Mouse (Mus musculus) bone marrow, adult 2 months (tissue): ENCODE measurements around the gene Fktn.

Source experiments
- CTCF ChIP-seq: fragments of 200-500 bp; IDR thresholded peaks from 2 replicates; pipeline ENCODE4 v1.5.1; 2011; ENCODE audit warnings: low read length, control low read depth; ENCODE audit not compliant: control insufficient read depth, insufficient read depth
- POLR2A ChIP-seq: fragments of 200-500 bp; IDR thresholded peaks from 2 replicates; pipeline ENCODE4 v1.6.1; 2011; ENCODE audit warnings: low read depth, mild to moderate bottlenecking, control low read depth, low read length, borderline replicate concordance; ENCODE audit not compliant: control insufficient read depth

GRCm38 (mm10) chr4:53826641-53827248, 112.9 kb downstream of the Fktn start:
- TF ChIP-seq CTCF (no peak), POLR2A (no peak)
